ENCODE assay signal across 23 mouse cellular contexts in genomic region chr10:25519954-25520353, GRCm38 (mm10). TPM values are rescaled to one million over a fixed set of nuclear protein-coding genes. Genes with fewer than 3 reads are reported as not detected.
DNase-seq lines count a peak whose midpoint lies in the region; ATAC-seq and TF ChIP-seq lines count a peak whose summit lies in the region.
"Had no signal": no experiment of that assay in that cellular context is flagged by ENCODE, and none has a peak within 500 bp of the region (broad histone marks: within the 10 kb centered on the region; RNA-seq: fewer than 3 reads in every experiment).

No protein-coding gene starts in this region.

- H3K4me1 ChIP-seq in heart, embryonic 13.5 days: 0 out of 2 replicates have a peak, but pooled peaks cover 5% of the 10 kb centered on the region
- peaks cover 3% of the 10 kb centered on the region for H3K4me1 ChIP-seq in heart, adult 2 months (ENCODE audit: control insufficient read depth, insufficient read depth, low read length)
- H3K4me1 ChIP-seq in liver, embryonic 12.5 days: 0 out of 2 replicates have a peak, but pooled peaks cover 5% of the 10 kb centered on the region
- H3K4me1 ChIP-seq in liver, postnatal 0 days (ENCODE audit: insufficient read depth): peaks cover 18% of the 10 kb centered on the region
- no peaks in the 10 kb centered on the region for H3K4me1 ChIP-seq in forebrain, postnatal 0 days (ENCODE audit: insufficient read depth)
- H3K4me1 ChIP-seq: hindbrain, embryonic 15.5 days; limb, embryonic 10.5 days; neural tube, embryonic 13.5 days had no signal

- intact Hi-C loops in heart, adult 2 months (cut with DNase I): no loop called here

- 47% methylated on average over 3 of the region's 3 CpGs for WGBS in heart, embryonic 13.5 days
- 52% methylated on average over 3 of the region's 3 CpGs for WGBS in heart, adult 2 months
- WGBS in liver, embryonic 12.5 days (ENCODE audit: insufficient replicate concordance): 56% methylated on average over 3 of the region's 3 CpGs
- 46% methylated on average over 3 of the region's 3 CpGs for WGBS in liver, postnatal 0 days (ENCODE audit: insufficient replicate concordance)
- 70% methylated on average over 3 of the region's 3 CpGs for WGBS in forebrain, postnatal 0 days

- DNase-seq in heart, adult 2 months: no peak
- no peak for DNase-seq in liver
- peak; percentile 52 for DNase-seq in liver, postnatal 0 days
- no peak for DNase-seq in forebrain, postnatal 0 days
- no peak for DNase-seq in left cerebral cortex, adult 18-20 months (ENCODE audit: low spot score in 2 of 2)
- DNase-seq in adrenal gland, postnatal 25 days: no peak
- DNase-seq: adrenal gland, postnatal 10 days; cerebellum, postnatal 10 days; lung, embryonic 14.5 days; lung, postnatal 4 days had no signal

- no peaks in the 10 kb centered on the region for H3K79me2 ChIP-seq in heart, adult 2 months (replicated peaks; ENCODE audit: control insufficient read depth, insufficient read depth, low read length)

- peaks cover 74% of the 10 kb centered on the region for H3K36me3 ChIP-seq in heart, embryonic 13.5 days
- no peaks in the 10 kb centered on the region for H3K36me3 ChIP-seq in heart, adult 2 months (ENCODE audit: control insufficient read depth, insufficient read depth, low read length)
- peaks cover 16% of the 10 kb centered on the region; the same call in 1 of the 2 replicates for H3K36me3 ChIP-seq in liver, embryonic 12.5 days
- H3K36me3 ChIP-seq in liver, postnatal 0 days (replicated peaks; ENCODE audit: insufficient read depth, low read length): peaks cover 16% of the 10 kb centered on the region
- H3K36me3 ChIP-seq in forebrain, postnatal 0 days (ENCODE audit: insufficient read depth): no peaks in the 10 kb centered on the region

- TF ChIP-seq EP300 in heart, adult 2 months (IDR thresholded peaks at IDR 0.05; ENCODE audit: insufficient read depth, low read depth, low read length): no peak
- TF ChIP-seq EP300 in liver, postnatal 0 days (IDR thresholded peaks at IDR 0.05; ENCODE audit: low read depth): peak; percentile 64

- H3K27me3 ChIP-seq in heart, embryonic 13.5 days (replicated peaks): no peaks in the 10 kb centered on the region
- H3K27me3 ChIP-seq in heart, adult 2 months (ENCODE audit: control insufficient read depth, insufficient read depth, low read length): no peaks in the 10 kb centered on the region
- H3K27me3 ChIP-seq in liver, embryonic 12.5 days (replicated peaks): no peaks in the 10 kb centered on the region
- no peaks in the 10 kb centered on the region for H3K27me3 ChIP-seq in liver, postnatal 0 days (ENCODE audit: insufficient read depth, low read length)
- no peaks in the 10 kb centered on the region for H3K27me3 ChIP-seq in forebrain, postnatal 0 days (ENCODE audit: insufficient read depth, low read length)
- H3K27me3 ChIP-seq: CH12.LX; hindbrain, embryonic 15.5 days; neural tube, embryonic 13.5 days had no signal

- H3K9me3 ChIP-seq in heart, embryonic 13.5 days: no peaks in the 10 kb centered on the region
- no peaks in the 10 kb centered on the region for H3K9me3 ChIP-seq in liver, embryonic 12.5 days (replicated peaks)
- no peaks in the 10 kb centered on the region for H3K9me3 ChIP-seq in liver, postnatal 0 days (ENCODE audit: low read length)
- no peaks in the 10 kb centered on the region for H3K9me3 ChIP-seq in forebrain, postnatal 0 days (ENCODE audit: low read length)
- H3K9me3 ChIP-seq: hindbrain, embryonic 15.5 days; limb, embryonic 10.5 days; neural tube, embryonic 13.5 days had no signal

- TF ChIP-seq CTCF in heart, adult 2 months (IDR thresholded peaks at IDR 0.05): no peak
- no peak for TF ChIP-seq CTCF in liver, postnatal 0 days (IDR thresholded peaks at IDR 0.05; ENCODE audit: low read depth)
- no peak for TF ChIP-seq CTCF in forebrain, postnatal 0 days (IDR thresholded peaks at IDR 0.05; ENCODE audit: low read depth)

- no peak for TF ChIP-seq POLR2A in heart, adult 2 months (IDR thresholded peaks at IDR 0.05; ENCODE audit: insufficient read depth, low read depth, low read length)

- no peak for ATAC-seq in heart, embryonic 13.5 days (ENCODE audit: extremely low read depth, insufficient number of reproducible peaks, low FRiP score, low TSS enrichment)
- ATAC-seq in liver, embryonic 12.5 days: peak; percentile 32; the same call in 1 of the 2 replicates
- peak; percentile 95 for ATAC-seq in liver, postnatal 0 days
- ATAC-seq in forebrain, postnatal 0 days: no peak
- ATAC-seq: forebrain, embryonic 14.5 days had no signal

- 0 out of 2 replicates have a peak overlapping the region, but pooled peaks have one; percentile 28 for H3K27ac ChIP-seq in heart, embryonic 13.5 days (replicated peaks)
- H3K27ac ChIP-seq in heart, adult 2 months: no peak overlapping the region
- no peak overlapping the region for H3K27ac ChIP-seq in liver, embryonic 12.5 days
- H3K27ac ChIP-seq in liver, postnatal 0 days (ENCODE audit: low read depth): peak overlapping the region; percentile 81
- no peak overlapping the region for H3K27ac ChIP-seq in forebrain, postnatal 0 days (ENCODE audit: low read depth, low read length)
- H3K27ac ChIP-seq: hindbrain, embryonic 15.5 days; layer of hippocampus, adult 2 months; limb, embryonic 10.5 days; neural tube, embryonic 13.5 days had no signal

- no peak overlapping the region for H3K4me2 ChIP-seq in heart, embryonic 13.5 days
- H3K4me2 ChIP-seq in liver, embryonic 12.5 days: no peak overlapping the region
- no peak overlapping the region for H3K4me2 ChIP-seq in liver, postnatal 0 days (ENCODE audit: low read depth, low read length)
- H3K4me2 ChIP-seq in forebrain, postnatal 0 days (ENCODE audit: low read depth): no peak overlapping the region
- H3K4me2 ChIP-seq: hindbrain, embryonic 15.5 days; lung, embryonic 14.5 days; midbrain, embryonic 11.5 days; neural tube, embryonic 13.5 days had no signal

- H3K4me3 ChIP-seq in heart, embryonic 13.5 days: no peak overlapping the region
- no peak overlapping the region for H3K4me3 ChIP-seq in heart, adult 2 months
- H3K4me3 ChIP-seq in liver, embryonic 12.5 days: no peak overlapping the region
- no peak overlapping the region for H3K4me3 ChIP-seq in liver, postnatal 0 days (ENCODE audit: low read depth, low read length)
- no peak overlapping the region for H3K4me3 ChIP-seq in forebrain, postnatal 0 days (ENCODE audit: low read depth, low read length)
- H3K4me3 ChIP-seq: hindbrain, embryonic 15.5 days; layer of hippocampus, adult 2 months; limb, embryonic 10.5 days; neural tube, embryonic 13.5 days had no signal

- H3K9ac ChIP-seq in heart, embryonic 13.5 days: no peak overlapping the region
- no peak overlapping the region for H3K9ac ChIP-seq in heart, adult 2 months (ENCODE audit: low read depth, low read length)
- H3K9ac ChIP-seq in liver, embryonic 12.5 days: no peak overlapping the region
- no peak overlapping the region for H3K9ac ChIP-seq in liver, postnatal 0 days (replicated peaks)
- H3K9ac ChIP-seq in forebrain, postnatal 0 days: no peak overlapping the region
- H3K9ac ChIP-seq: hindbrain, embryonic 15.5 days; lung, embryonic 14.5 days; neural tube, embryonic 13.5 days had no signal

RNA-seq across cellular contexts. Expression of gene Smlr1, which starts 16.1 kb away (rescaled TPM):
- polyA plus RNA-seq in heart, embryonic 13.5 days (2015; fragmentation: Nextera tagmentation; extraction: Ambion mirVana): not detected in 2 replicates
- total RNA-seq in heart, adult 2 months (2021): not detected
- not detected in 2 replicates for polyA plus RNA-seq in heart, adult 2 months (2012; rRNA removed)
- polyA plus RNA-seq in liver, embryonic 12.5 days (2016; fragmentation: Nextera tagmentation; extraction: Ambion mirVana): 4.9 and 5.0 TPM in 2 replicates
- 64.3 and 73.2 TPM in 2 replicates for polyA plus RNA-seq in liver, postnatal 0 days (2015; fragmentation: Nextera tagmentation; extraction: Ambion mirVana)
- not detected in 2 replicates for total RNA-seq in forebrain, postnatal 0 days (2014; rRNA removed)
- polyA plus RNA-seq in forebrain, postnatal 0 days (2015; fragmentation: Nextera tagmentation; extraction: Ambion mirVana): not detected in 2 replicates
- total RNA-seq in left cerebral cortex, adult 18-20 months (2021): not detected
- not detected in 2 replicates for total RNA-seq in adrenal gland, postnatal 25 days (2021)
- total RNA-seq: CH12.LX; heart, postnatal 14 days; layer of hippocampus, adult 2 months; monocyte, adult 5-6 weeks had no signal
- polyA plus RNA-seq: forebrain, embryonic 14.5 days; gonadal fat pad, adult 2 months; hindbrain, embryonic 15.5 days; kidney, embryonic 14.5 days; limb, embryonic 10.5 days; lung, embryonic 14.5 days; midbrain, embryonic 11.5 days; neural tube, embryonic 13.5 days had no signal

Comparison
In these comparisons a context has a peak if more than half of its experiments do, and no peak if none do; other contexts are left out.
1. H3K27ac ChIP-seq: peak in heart, embryonic 13.5 days (single experiment) and liver, postnatal 0 days (single experiment); none in heart, adult 2 months (single experiment), liver, embryonic 12.5 days (single experiment) and forebrain, postnatal 0 days (single experiment).
2. RNA of gene Smlr1, which starts 16.1 kb away (polyA plus RNA-seq): 64.3 to 73.2 TPM in liver, postnatal 0 days; 4.9 to 5.0 TPM in liver, embryonic 12.5 days, not detected in heart, embryonic 13.5 days, not detected in heart, adult 2 months and not detected in forebrain, postnatal 0 days; every median in the first group is over 10 times any median in the second.
3. ATAC-seq: peak in liver, embryonic 12.5 days (single experiment) and liver, postnatal 0 days (single experiment); none in heart, embryonic 13.5 days (single experiment) and forebrain, postnatal 0 days (single experiment).